Mouse (Mus musculus) layer of hippocampus, postnatal 10 days (tissue): ENCODE results near the gene Eid3. TPM values are rescaled to one million over a fixed set of nuclear protein-coding genes. Genes with fewer than 3 reads are reported as not detected.

Experiments
- DNase-seq, 2 experiments: peaks; one replicate each; pipeline ENCODE4 v3.0.0; 2021; ENCODE audit warnings: low spot score in 2 of 2
- long read RNA-seq: library from polyadenylated mRNA; stranded (forward); transcript quantifications from one replicate; pipeline ENCODE4 v2.0.0, GENCODE M21; 2023
- total RNA-seq, 2 experiments: library from RNA; stranded (reverse); gene quantifications; 2 replicates each; pipeline ENCODE4 v1.2.3; 2021

Eid3 gene
- 1 to 10 TPM; 2.7 to 4.0 TPM for total RNA-seq
- long read RNA-seq = 0 reads

- DNase-seq = no peak
Measured at GRCm38 (mm10) chr10:82866356-82866755, at the start of gene Eid3. Eid3 (plus strand) TSS chr10:82866626.

DNA sequence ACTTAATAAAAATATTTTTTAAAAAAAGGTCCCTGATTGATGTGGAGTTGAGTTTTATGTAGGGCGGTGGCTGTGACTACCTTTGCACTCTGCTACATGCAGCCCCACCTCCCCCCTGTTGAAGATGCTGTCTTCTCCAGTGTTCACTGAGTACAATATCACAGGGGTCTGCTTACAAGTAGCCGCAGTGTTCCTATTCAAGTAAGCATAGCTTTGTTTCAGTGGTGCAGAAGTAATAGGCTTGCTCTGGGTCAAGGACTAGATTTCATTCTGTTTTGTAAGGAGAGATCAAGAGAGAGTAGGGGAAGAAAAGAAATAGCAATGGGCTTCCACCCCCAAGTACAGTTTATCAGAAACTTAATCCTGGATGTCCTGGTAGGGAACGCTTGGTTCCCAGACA, 48.9 kb upstream of the Eid3 start:
- DNase-seq = no peak

GRCm38 (mm10) chr10:82817936-82818335, 48.5 kb upstream of the Eid3 start:
- DNase-seq = no peak

- no peak for DNase-seq
Measured at GRCm38 (mm10) chr10:82818661-82819060, 47.8 kb upstream of the Eid3 start.

DNA sequence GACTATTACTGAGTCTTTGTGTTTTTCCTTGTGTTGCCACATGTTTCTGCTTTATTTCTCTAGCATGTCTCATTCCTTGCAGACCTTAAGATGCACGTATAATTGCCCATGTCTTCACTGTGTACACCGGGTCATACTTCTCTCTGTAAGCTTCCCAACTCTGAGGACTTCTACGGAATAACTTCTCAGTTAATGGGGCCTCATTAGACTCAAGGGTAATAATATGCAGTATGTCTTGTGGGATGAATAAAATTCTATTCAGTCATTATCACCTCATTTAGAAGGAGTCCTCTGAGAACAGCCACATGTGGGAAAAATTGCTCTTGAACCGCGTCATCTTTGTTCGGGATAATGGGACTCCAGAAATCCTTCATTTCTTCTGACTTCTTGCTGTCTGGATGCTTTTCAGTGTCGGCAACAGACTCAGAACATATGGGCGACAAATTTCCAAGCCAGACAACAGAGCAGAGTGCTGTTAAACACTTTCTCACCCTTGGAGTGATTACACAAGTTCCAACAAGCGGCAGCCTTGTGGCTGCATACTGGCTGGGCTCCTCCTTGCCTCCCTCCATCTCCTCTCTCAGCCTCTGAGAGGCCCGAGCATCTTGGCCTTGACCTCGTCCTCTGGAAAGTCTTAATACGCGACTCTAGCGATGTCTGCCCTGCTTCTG, 43.2 kb upstream of the Eid3 start:
- no peak for DNase-seq

- DNase-seq = no peak
Measured at GRCm38 (mm10) chr10:82823779-82824177, 42.6 kb upstream of the Eid3 start.

DNA sequence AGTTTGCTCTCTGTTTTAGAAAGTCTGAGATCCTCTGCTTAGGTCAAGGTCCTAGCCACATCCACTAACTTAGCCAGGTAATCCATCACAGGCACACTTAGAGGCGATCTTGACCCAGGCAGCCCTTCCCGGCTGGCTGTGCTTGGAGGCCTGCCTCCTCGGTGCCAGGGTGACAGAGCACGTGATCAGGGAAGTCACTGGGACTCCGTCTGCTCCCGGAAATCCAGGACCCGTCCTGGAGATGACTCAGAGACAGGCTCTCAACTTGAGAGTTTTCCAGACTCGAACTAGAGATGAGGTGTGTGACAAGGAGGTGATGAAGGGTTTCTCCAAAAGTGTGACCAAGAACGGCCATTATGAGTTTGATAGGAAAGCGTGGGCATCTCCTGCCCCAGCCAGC, 41.9 kb upstream of the Eid3 start:
- no peak for DNase-seq

DNA sequence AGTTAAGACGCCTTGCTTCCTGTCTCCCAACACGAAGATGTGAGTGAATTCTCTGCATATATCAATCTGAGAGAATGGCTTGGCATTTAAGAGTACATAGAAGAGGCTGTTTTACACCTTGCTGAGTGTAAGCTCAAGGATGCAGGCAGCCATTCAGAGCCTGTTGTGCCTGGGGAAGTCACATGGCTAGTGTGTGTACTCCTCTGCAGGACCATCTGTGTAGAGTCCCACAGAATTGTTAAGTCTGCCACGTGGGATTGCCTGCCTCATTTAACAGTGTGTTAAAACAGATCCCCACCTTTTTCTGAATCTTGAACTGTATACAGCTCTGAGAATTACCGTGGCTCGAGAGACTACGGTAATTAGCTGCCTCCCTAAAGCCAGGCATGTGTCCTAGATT, 39.9 kb upstream of the Eid3 start:
- DNase-seq = no peak

DNA sequence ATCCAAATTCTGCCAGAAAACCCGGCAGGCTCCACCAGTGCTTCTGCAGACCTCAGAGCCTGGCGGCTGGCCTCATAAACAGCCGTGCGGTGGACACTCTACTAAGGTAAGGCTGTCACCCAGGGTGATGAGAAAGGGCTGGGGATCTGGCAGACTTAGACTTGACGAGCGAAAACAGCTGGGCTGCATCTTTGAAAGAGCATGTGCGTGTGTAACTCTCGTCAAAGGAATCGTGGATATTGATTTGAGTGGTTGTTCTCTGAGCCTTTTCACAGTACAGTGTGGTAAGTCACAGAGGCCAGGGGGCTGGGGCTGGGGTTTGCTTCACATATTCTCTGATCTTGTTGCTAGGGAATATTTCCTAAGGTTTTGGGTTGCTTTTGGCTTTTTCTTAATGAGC, 32.5 kb upstream of the Eid3 start, which contains the start of gene Txnrd1:
TSS of gene Txnrd1 (plus strand) at position 26 of the 400 bp plus-strand sequence.
- no peak for DNase-seq

DNA sequence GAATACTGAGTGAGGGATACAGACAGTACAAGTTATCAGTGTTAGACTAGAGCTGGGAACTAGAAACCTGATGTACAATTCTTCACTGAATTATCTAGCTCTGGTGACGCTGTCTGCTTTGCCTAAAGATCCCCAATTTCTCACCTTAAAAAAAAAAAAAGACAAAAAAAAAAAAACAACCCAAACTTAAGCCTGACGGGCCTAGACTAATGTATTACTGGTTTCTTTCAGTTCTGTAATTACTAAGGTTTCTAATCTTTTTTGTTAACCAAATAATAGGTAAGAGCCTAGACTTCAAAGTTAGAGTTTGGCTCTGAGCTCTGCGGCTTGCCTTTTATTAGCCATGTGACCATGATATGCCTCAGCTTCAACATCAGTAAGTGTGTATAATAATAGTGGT, 30.5 kb upstream of the Eid3 start:
- DNase-seq = no peak

GRCm38 (mm10) chr10:82838390-82838789, 28.0 kb upstream of the Eid3 start:
- no peak for DNase-seq

GRCm38 (mm10) chr10:82844090-82844489, 22.3 kb upstream of the Eid3 start:
- no peak for DNase-seq

- DNase-seq = no peak
Measured at GRCm38 (mm10) chr10:82844731-82845130, 21.7 kb upstream of the Eid3 start.

- no peak for DNase-seq
Measured at GRCm38 (mm10) chr10:82847821-82848459, 18.5 kb upstream of the Eid3 start.

DNA sequence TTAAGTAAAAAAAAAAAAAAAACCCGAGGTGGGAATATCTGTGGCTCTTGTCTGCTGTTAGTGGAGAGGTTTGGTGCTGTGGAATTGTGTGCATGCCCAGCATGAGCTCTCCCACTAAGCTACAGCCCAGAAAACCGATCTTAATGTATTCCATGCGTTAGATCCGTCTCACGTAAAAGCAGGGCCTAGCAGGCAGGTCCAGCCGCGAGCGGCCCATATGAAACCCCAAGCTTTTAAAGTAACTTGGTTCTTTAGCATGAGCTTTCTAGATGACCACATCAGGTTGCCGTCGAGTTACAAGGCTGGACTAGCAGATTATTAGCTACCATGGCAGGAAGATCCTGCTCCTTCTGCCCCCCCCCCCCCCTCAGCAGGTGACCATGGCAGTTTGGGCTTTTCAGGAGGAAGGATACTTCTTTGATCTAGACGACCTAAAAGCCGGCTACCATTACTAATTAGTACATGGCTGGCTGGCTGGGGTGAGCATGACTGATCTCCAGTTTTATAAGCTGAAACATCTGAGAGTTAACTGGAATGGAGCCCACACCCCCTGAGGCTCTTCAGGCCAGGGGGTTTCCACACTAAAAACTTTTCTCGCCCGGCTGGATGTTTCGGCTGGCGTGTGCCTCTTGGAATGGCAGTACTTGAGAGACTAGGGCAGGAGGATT, 16.6 kb upstream of the Eid3 start:
- DNase-seq = no peak

DNA sequence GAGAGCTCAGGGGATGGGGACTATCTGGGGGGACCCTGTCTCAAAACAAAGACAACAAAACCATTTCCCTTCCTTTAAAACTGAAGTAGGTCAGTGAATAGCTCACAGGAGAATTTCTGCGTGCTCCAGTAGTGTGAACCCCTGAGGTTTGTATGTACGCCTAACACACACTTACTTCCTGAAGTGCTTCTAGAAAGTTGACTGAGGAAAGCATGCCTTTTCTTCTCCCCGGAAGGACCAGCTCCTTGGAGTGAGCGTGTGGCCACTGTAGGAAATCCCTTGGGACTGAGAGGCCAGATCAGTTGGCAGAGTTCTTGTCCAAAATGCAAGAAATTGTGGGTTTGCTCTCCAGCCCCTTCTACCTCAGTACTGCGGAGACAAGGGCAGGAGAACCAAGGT, 16.1 kb upstream of the Eid3 start:
- no peak for DNase-seq

DNA sequence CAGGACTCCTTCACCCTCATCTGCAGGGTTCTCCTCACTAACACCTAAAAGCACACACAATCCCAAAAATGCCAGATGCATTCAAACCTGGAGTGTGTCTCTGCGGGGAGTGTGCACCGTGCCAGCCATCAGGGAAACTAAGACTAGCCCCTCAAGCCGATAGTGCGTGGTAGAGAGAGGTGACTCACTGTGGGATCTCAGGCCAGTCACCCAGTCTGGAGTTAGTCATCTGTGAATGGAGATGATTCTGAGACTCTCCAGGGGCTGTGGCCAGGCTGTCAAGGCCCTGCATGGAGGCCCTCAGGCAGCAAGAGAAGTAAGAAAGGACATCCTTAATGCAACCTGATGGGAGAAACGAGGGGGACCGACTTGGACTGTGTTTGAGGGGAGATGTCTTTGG, 14.7 kb upstream of the Eid3 start:
- no peak for DNase-seq

DNA sequence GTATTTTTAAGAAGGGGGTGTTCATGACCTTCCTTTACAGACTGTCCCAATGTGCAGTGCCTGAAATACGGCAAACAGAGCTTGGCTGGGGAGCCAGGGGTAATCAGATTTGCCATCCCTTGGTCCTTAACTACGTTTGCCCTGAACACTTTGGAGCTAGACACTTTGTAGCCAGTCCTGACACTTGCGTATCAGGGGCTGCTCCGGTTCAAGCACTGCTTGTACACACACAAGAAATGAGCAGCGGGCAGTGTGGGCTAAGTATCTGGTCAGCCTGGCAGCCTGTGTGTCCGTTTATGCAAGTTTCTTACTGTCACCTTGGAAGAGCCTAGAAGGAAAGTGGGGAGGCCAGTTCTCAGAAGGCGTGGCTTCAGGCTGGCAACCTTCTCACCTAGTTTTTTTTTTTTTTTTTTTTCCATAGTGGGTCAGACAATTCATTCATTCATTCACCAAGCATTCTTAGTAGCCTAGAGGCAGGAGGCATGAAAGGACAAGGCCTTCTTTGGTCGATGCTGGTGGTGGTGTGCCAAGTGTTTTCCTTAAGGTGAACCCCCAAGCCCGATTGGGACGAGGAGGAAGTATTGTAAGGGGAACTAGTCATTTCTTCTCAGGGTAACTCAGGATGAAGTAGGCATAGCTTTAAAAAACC, 8.3 kb upstream of the Eid3 start:
- no peak for DNase-seq

- DNase-seq = peak; percentile 83 to 89
Measured at GRCm38 (mm10) chr10:82858691-82859532, 7.5 kb upstream of the Eid3 start.

GRCm38 (mm10) chr10:82859533-82859915, 6.9 kb upstream of the Eid3 start:
- DNase-seq = peak; percentile 24 to 45
